Mouse (Mus musculus): ENCODE measurements at regions not wholly inside any gene's neighbourhood (a gene's known extent, or its start where the extent isn't known, plus 50 kb on each side); places are given as distances from the start of the nearest gene placed in this dataset.

GRCm38 (mm10) chr12:39373721-39374120, 594.5 kb downstream of the Etv1 start:
- no peak for TF ChIP-seq CTCF (IDR thresholded peaks at IDR 0.05; ENCODE audit: low read depth, low read length)
- TF ChIP-seq POLR2A (IDR thresholded peaks at IDR 0.05; ENCODE audit: borderline replicate concordance, low read depth, low read length) = no peak

All from bone marrow macrophage, adult 2 months (primary cell).